Mouse (Mus musculus) skeletal muscle tissue, adult 2 months (tissue): ENCODE data around the gene 2900026A02Rik.

ENCODE experiments used
- DNase-seq: peaks from one replicate; pipeline ENCODE4 v3.0.0-alpha.2; 2012; ENCODE audit warnings: low read depth, low spot score

The 2900026A02Rik gene

DNA sequence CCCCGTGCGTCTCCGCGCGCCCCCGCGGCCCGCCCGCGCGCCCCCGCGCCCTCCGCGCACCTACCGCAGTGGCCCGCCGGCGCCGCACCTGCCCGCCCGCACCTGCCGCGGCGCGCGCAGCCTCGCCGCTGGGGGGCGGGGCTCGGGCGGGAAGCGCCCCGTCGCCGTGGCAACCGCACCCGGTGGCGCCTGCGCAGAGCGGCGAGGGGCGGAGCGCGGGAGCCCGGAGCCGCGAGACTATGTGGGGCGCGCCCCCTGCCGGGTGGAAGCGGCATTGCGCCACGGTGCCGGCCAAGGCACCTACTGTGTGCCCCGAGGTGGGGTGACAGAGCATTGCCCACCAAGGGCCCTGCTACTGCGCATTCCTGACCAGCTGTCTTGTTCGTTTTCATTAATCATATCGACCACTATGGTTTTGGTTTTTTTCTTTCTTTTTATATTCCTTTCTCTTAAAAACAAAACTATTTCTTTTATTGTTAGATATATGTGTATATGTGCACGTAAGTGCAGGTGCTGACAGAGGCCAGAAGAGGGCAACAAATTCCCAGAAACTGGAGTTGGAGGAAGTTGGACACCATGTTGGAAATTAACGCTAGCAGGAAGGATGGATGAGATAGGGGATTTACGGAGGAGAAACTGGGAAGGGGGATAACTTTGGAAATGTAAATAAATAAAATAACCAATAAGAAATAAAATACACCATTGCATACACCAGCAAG lies at the start of gene 2900026A02Rik:
Gene 2900026A02Rik (minus strand): TSS at position 90 of the 719 bp plus-strand sequence.
- DNase-seq, result no peak

GRCm38 (mm10) chr5:113270043-113270442 lies 49.0 kb upstream of the 2900026A02Rik start:
- no peak for DNase-seq

- no peak for DNase-seq
Observed at GRCm38 (mm10) chr5:113268246-113268645, 47.2 kb upstream of the 2900026A02Rik start.

- no peak for DNase-seq
Observed at GRCm38 (mm10) chr5:113265637-113266036, 44.6 kb upstream of the 2900026A02Rik start.

GRCm38 (mm10) chr5:113250806-113251205 lies 29.8 kb upstream of the 2900026A02Rik start:
- DNase-seq, result no peak

GRCm38 (mm10) chr5:113249263-113249930 lies 28.4 kb upstream of the 2900026A02Rik start:
- no peak for DNase-seq

DNA sequence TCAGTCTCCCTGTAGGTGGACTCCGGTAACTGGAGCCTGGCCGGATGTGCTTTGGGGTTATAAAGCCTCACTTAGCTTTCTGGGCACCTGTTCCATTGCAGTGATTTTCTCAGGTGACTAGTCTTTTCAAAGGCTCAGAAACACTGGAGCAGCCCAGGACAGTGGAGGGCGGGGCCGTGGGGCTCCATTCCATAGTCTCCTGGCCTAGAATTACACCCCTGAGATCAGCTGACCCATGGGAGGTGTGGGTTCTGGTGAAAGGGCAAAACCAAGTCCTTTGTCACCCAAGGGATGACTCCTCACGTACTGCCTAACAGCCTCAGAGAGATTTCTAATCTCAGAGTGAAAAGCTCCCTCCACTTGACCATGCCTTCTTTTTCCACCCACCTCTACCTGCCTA lies 9.2 kb upstream of the 2900026A02Rik start:
- no peak for DNase-seq

GRCm38 (mm10) chr5:113226632-113227102 lies 5.6 kb upstream of the 2900026A02Rik start, which contains the start of gene Tmem211:
TSS of gene Tmem211 (plus strand) at chr5:113226909.
- peak; percentile 73 for DNase-seq

GRCm38 (mm10) chr5:113225686-113226435 lies 4.8 kb upstream of the 2900026A02Rik start:
- DNase-seq, result no peak

GRCm38 (mm10) chr5:113225271-113225670 lies 4.2 kb upstream of the 2900026A02Rik start:
- DNase-seq, result no peak

DNA sequence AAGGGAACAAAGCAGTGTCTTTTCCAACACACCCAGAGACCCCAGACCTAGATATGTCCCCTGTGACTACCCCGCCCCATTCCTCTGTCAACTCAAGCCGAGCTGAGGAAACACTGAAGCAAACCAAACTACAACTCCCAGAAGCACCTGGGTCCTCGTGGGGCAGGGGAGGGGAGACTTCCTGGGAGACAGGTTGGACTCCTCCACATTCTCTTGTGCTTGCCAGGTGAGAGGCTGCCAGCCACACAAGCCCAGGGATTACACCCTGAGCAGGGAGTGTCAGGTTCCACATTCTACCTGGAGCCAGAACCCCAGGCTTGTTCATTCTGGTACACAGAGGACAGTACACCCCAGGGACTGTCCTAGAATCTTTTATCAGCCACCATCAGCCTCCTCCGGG lies 2.9 kb upstream of the 2900026A02Rik start:
- no peak for DNase-seq

DNA sequence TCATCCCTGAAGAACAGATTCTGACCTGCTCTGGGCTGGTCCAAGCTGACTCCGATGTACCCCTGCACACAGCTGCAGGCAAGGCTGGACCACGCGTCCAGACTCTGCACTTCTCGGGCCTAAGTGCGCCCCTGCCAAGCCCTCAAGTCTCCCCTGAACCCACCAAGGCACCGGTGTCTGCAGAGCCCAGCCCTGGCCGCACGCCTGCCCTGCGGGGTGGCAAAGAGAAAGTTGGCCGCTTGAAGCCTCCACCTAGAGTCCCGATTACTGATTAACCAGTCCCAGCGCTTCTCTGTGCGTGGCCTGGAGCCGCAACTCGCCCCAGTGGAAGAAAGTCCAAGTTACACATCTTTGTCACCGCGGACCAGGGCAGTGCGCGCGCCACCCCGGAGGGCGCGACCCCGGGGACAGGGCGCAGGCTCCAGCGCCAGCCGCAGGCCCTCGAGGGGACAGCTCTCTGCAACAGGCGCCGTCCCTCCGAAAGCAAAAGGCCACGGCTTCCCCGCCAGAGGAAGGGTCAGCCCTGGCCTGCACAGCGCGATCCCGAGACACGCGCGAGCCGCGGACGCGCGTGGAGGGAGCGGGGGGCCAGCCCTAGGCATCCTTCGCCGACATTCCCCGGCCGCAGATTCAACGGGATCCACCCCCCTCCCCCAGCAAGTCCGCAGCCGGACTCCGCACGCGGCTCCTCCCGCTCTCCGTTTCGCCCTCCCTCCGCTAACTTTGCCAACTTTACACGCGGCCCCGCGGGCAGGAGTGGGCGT lies 471 bp downstream of the 2900026A02Rik start:
- DNase-seq, result no peak

GRCm38 (mm10) chr5:113219876-113220275 lies 1.2 kb downstream of the 2900026A02Rik start:
- no peak for DNase-seq

GRCm38 (mm10) chr5:113219450-113219849 lies 1.6 kb downstream of the 2900026A02Rik start:
- no peak for DNase-seq

- DNase-seq, result no peak
Observed at GRCm38 (mm10) chr5:113218617-113219235, 2.3 kb downstream of the 2900026A02Rik start.

GRCm38 (mm10) chr5:113217076-113217475 lies 4.0 kb downstream of the 2900026A02Rik start:
- DNase-seq, result no peak

DNA sequence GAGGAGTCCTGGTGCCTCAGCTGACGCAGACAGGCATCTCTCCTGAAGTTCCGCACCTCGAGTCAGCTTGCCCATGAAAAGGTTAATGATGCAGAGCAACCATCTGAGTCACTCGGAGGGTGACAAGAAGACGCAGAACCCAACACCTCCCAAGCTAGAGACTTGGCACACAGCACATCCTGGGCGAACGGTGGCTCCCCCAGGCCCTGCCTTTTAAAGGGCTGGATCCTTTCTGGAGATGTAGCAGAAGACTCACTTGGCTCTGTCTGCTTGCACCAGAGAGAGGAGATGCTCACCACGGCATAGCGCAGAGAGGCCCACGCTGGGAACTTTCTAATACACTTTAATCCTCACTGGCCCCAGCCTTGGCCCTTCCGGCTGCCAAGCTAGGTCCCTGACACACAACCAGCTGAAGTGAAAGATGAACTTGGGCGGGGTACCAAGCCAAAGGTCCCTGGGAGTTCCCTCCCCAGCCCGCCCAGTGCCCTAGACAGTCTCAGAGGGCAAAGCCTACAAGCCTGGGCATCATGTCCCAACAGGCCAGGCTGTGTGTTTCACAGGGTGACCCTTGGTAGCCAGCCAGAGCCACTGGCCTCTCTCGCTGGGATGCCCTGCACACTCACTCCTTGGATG lies 4.6 kb downstream of the 2900026A02Rik start:
- no peak for DNase-seq

GRCm38 (mm10) chr5:113215610-113216011 lies 5.4 kb downstream of the 2900026A02Rik start:
- DNase-seq, result no peak

- DNase-seq, result no peak
Observed at GRCm38 (mm10) chr5:113214455-113214854, 6.6 kb downstream of the 2900026A02Rik start.

DNA sequence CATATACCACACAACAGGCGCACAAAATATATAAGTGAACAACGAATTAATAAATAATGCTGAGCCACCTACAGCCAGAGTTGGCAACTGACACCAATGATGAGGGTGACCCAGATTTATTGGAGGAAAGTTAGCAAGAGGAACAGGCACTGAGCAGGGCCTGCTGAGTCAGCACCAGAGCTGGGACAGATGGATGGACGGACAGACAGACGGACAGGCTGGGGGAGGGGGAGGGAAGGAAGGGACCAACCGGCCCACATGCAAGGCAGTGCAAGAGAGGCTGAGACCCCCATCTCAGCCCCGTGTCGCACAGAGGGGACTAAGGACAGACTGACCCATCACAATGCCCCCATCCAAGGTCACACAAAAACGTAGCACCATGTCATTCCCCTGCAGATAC lies 7.0 kb downstream of the 2900026A02Rik start:
- no peak for DNase-seq
